Mouse (Mus musculus): ENCODE measurements around the gene Tbc1d15. TPM values are rescaled to one million over a fixed set of nuclear protein-coding genes. Genes with fewer than 3 reads are reported as not detected.
A peak's percentile ranks its signal among the peaks of the same experiment; 100 is the strongest.
"Not testable (repeated sequence)": the region's sequence is repeated elsewhere in the genome, so short reads cannot be mapped to it uniquely, and the experiment has no call there.

Tbc1d15 gene
- total RNA-seq, 2 experiments from 2014 or later: 43.9 to 47.4 TPM

GRCm38 (mm10) chr10:115248041-115248440 is 3.2 kb downstream of the Tbc1d15 start:
- DNase-seq (ENCODE audit: low spot score in 2 of 2): no peak

GRCm38 (mm10) chr10:115245488-115245887 is 5.8 kb downstream of the Tbc1d15 start:
- no peak for DNase-seq (ENCODE audit: low spot score in 2 of 2)

- no peak for DNase-seq (ENCODE audit: low spot score in 2 of 2)
Observed at GRCm38 (mm10) chr10:115241082-115241595, 10.1 kb downstream of the Tbc1d15 start.

GRCm38 (mm10) chr10:115237931-115238330 is 13.3 kb downstream of the Tbc1d15 start:
- no peak for DNase-seq (ENCODE audit: low spot score in 2 of 2)

- no peak for DNase-seq (ENCODE audit: low spot score in 2 of 2)
Observed at GRCm38 (mm10) chr10:115236733-115237132, 14.5 kb downstream of the Tbc1d15 start.

GRCm38 (mm10) chr10:115235501-115235900 is 15.8 kb downstream of the Tbc1d15 start:
- no peak for DNase-seq (ENCODE audit: low spot score in 2 of 2)

- no peak for DNase-seq (ENCODE audit: low spot score in 2 of 2)
Observed at GRCm38 (mm10) chr10:115233798-115234197, 17.5 kb downstream of the Tbc1d15 start.

- DNase-seq (ENCODE audit: low spot score in 2 of 2): no peak
Observed at GRCm38 (mm10) chr10:115232513-115232912, 18.8 kb downstream of the Tbc1d15 start.

- DNase-seq (ENCODE audit: low spot score in 2 of 2): no peak
Observed at GRCm38 (mm10) chr10:115229023-115229422, 22.2 kb downstream of the Tbc1d15 start.

GRCm38 (mm10) chr10:115226586-115226985 is 24.7 kb downstream of the Tbc1d15 start:
- DNase-seq (ENCODE audit: low spot score in 2 of 2): no peak

GRCm38 (mm10) chr10:115223845-115224244 is 27.4 kb downstream of the Tbc1d15 start:
- DNase-seq (ENCODE audit: low spot score in 2 of 2): no peak

GRCm38 (mm10) chr10:115212916-115213580 is 38.2 kb downstream of the Tbc1d15 start:
- no peak for DNase-seq (ENCODE audit: low spot score in 2 of 2)

GRCm38 (mm10) chr10:115205825-115206224 is 45.4 kb downstream of the Tbc1d15 start:
- DNase-seq (ENCODE audit: low spot score in 2 of 2): no peak

- DNase-seq (ENCODE audit: low spot score in 2 of 2): no peak
Observed at GRCm38 (mm10) chr10:115205284-115205683, 46.0 kb downstream of the Tbc1d15 start.

- DNase-seq (ENCODE audit: low spot score in 2 of 2): no peak
Observed at GRCm38 (mm10) chr10:115191214-115191613, 60.1 kb downstream of the Tbc1d15 start.

- no peak for DNase-seq (ENCODE audit: low spot score in 2 of 2)
Observed at GRCm38 (mm10) chr10:115187390-115187789, 63.9 kb downstream of the Tbc1d15 start.

GRCm38 (mm10) chr10:115184697-115185096 is 66.6 kb downstream of the Tbc1d15 start, which contains the start of gene Tph2:
Tph2 (minus strand) TSS chr10:115185022.
- DNase-seq (ENCODE audit: low spot score in 2 of 2): peak; percentile 84

- DNase-seq (ENCODE audit: low spot score in 2 of 2): no peak
Observed at GRCm38 (mm10) chr10:115181034-115181433, 70.2 kb downstream of the Tbc1d15 start.

GRCm38 (mm10) chr10:115178019-115178418 is 73.2 kb downstream of the Tbc1d15 start:
- DNase-seq (ENCODE audit: low spot score in 2 of 2): not testable (repeated sequence)

GRCm38 (mm10) chr10:115175591-115175991 is 75.7 kb downstream of the Tbc1d15 start:
- peak; percentile 36 to 52 for DNase-seq (ENCODE audit: low spot score in 2 of 2)

GRCm38 (mm10) chr10:115173336-115173735 is 77.9 kb downstream of the Tbc1d15 start:
- DNase-seq (ENCODE audit: low spot score in 2 of 2): no peak

- DNase-seq (ENCODE audit: low spot score in 2 of 2): peak in 1 of 2 experiments; percentile 43
Observed at GRCm38 (mm10) chr10:115171351-115171818, 79.9 kb downstream of the Tbc1d15 start.
